Mouse (Mus musculus) MEL (cell line): ENCODE measurements around the gene Nucb1. TPM values are rescaled to one million over a fixed set of nuclear protein-coding genes. Genes with fewer than 3 reads are reported as not detected.

Experiments used
- DNase-seq: peaks from one replicate; pipeline ENCODE4 v3.0.0; 2011; ENCODE audit warnings: low read depth, low spot score
- H3K27ac ChIP-seq: 2 replicates; pipeline ENCODE4 v1.5.1; 2012; ENCODE audit warnings: low read depth, mild to moderate bottlenecking, control low read depth, low read length, moderate library complexity; ENCODE audit not compliant: control insufficient read depth
- H3K27me3 ChIP-seq, 2 experiments: fragments of 150-350 bp in 1 of 2; sonication (generic) in 1 of 2; 2 replicates each; pipeline ENCODE4 v1.6.1; 2012; ENCODE audit warnings: low read length in 2 of 2, mild to moderate bottlenecking in 2 of 2, improper control_type of control experiment in 1 of 2, moderate library complexity in 1 of 2; ENCODE audit not compliant: insufficient read depth in 2 of 2, control insufficient read depth in 1 of 2
- H3K36me3 ChIP-seq, 2 experiments: 2 replicates each; pipeline ENCODE4 v1.6.1; 2012 to 2014; ENCODE audit warnings: low read length in 2 of 2, improper control_type of control experiment in 1 of 2, inconsistent platforms in 1 of 2, mild to moderate bottlenecking in 1 of 2; ENCODE audit not compliant: insufficient read depth in 2 of 2, control insufficient read depth in 1 of 2
- H3K4me1 ChIP-seq, 2 experiments: fragments of 150-350 bp in 1 of 2; sonication (generic) in 1 of 2; 2 replicates each; pipeline ENCODE4 v1.6.1; 2012; ENCODE audit warnings: low read length in 2 of 2, improper control_type of control experiment in 1 of 2, mild to moderate bottlenecking in 1 of 2; ENCODE audit not compliant: insufficient read depth in 2 of 2, control insufficient read depth in 1 of 2
- H3K4me3 ChIP-seq, 2 experiments: fragments of 150-350 bp in 1 of 2; sonication (generic) in 1 of 2; 2 replicates each; pipeline ENCODE4 v1.5.1; 2012; ENCODE audit warnings: low read depth in 2 of 2, low read length in 2 of 2, mild to moderate bottlenecking in 2 of 2, moderate library complexity in 2 of 2, control low read depth in 1 of 2, improper control_type of control experiment in 1 of 2; ENCODE audit not compliant: control insufficient read depth in 1 of 2, insufficient read depth in 1 of 2
- H3K79me2 ChIP-seq: 2 replicates; pipeline ENCODE4 v1.6.1; 2012; ENCODE audit warnings: mild to moderate bottlenecking, low read length, moderate library complexity; ENCODE audit not compliant: control insufficient read depth, poor library complexity, insufficient read depth
- H3K9ac ChIP-seq: 2 replicates; pipeline ENCODE4 v1.6.1; 2012; ENCODE audit warnings: low read depth, mild to moderate bottlenecking, control low read depth, low read length, moderate library complexity; ENCODE audit not compliant: control insufficient read depth, poor library complexity, severe bottlenecking
- H3K9me3 ChIP-seq: fragments of 150-350 bp; sonication (generic); replicated peaks from 2 replicates; pipeline ENCODE4 v1.6.1; 2012; ENCODE audit warnings: mild to moderate bottlenecking, low read length, improper control_type of control experiment, moderate library complexity; ENCODE audit not compliant: insufficient read depth
- BHLHE40 ChIP-seq: IDR thresholded peaks from 2 replicates; pipeline ENCODE4 v1.6.1; 2012; ENCODE audit warnings: low read depth, mild to moderate bottlenecking, inconsistent platforms, low read length, improper control_type of control experiment, borderline replicate concordance
- ETS1 ChIP-seq: IDR thresholded peaks from 2 replicates; pipeline ENCODE4 v1.6.1; 2012; ENCODE audit warnings: low read depth, mild to moderate bottlenecking, inconsistent platforms, low read length, improper control_type of control experiment, moderate library complexity
- GATA1 ChIP-seq: IDR thresholded peaks from 2 replicates; pipeline ENCODE4 v1.6.1; 2011; ENCODE audit warnings: low read depth, low read length, improper control_type of control experiment
- HCFC1 ChIP-seq: IDR thresholded peaks from 2 replicates; pipeline ENCODE4 v1.6.1; 2012; ENCODE audit warnings: low read depth, mild to moderate bottlenecking, inconsistent platforms, low read length, improper control_type of control experiment, moderate library complexity
- JUND ChIP-seq: IDR thresholded peaks from 2 replicates; pipeline ENCODE4 v1.6.1; 2011; ENCODE audit warnings: low read depth, mild to moderate bottlenecking, improper control_type of control experiment, low read length
- MAFK ChIP-seq: IDR thresholded peaks from 2 replicates; pipeline ENCODE4 v1.6.1; 2011; ENCODE audit warnings: low read depth, mild to moderate bottlenecking, low read length, improper control_type of control experiment, borderline replicate concordance
- MAX ChIP-seq: IDR thresholded peaks from 2 replicates; pipeline ENCODE4 v1.6.1; 2011; ENCODE audit warnings: low read length, improper control_type of control experiment
- MAZ ChIP-seq: IDR thresholded peaks from 2 replicates; pipeline ENCODE4 v1.6.1; 2012; ENCODE audit warnings: low read depth, mild to moderate bottlenecking, inconsistent platforms, low read length, improper control_type of control experiment
- MXI1 ChIP-seq: IDR thresholded peaks from 2 replicates; pipeline ENCODE4 v1.6.1; 2011; ENCODE audit warnings: mild to moderate bottlenecking, low read depth, low read length, improper control_type of control experiment
- MYC ChIP-seq: IDR thresholded peaks from 2 replicates; pipeline ENCODE4 v1.6.1; 2011; ENCODE audit warnings: low read depth, mild to moderate bottlenecking, low read length, improper control_type of control experiment, moderate library complexity
- NELFE ChIP-seq: IDR thresholded peaks from 2 replicates; pipeline ENCODE4 v1.6.1; 2011; ENCODE audit warnings: low read depth, low read length, improper control_type of control experiment
- NRF1 ChIP-seq: IDR thresholded peaks from 2 replicates; pipeline ENCODE4 v1.6.1; 2014; ENCODE audit warnings: low read depth, mild to moderate bottlenecking, inconsistent platforms, low read length, improper control_type of control experiment, moderate library complexity; ENCODE audit not compliant: poor library complexity, insufficient read depth, severe bottlenecking
- POLR2A ChIP-seq, 2 experiments: IDR thresholded peaks; 2 replicates each; pipeline ENCODE4 v1.6.1; 2011 to 2012; ENCODE audit warnings: low read length in 2 of 2, mild to moderate bottlenecking in 2 of 2, control low read depth in 1 of 2, improper control_type of control experiment in 1 of 2, low read depth in 1 of 2, moderate library complexity in 1 of 2; ENCODE audit not compliant: control insufficient read depth in 1 of 2, insufficient read depth in 1 of 2, poor library complexity in 1 of 2
- POLR2AphosphoS2 ChIP-seq: IDR thresholded peaks from 2 replicates; pipeline ENCODE4 v1.6.1; 2011; ENCODE audit warnings: low read length, improper control_type of control experiment
- SIN3A ChIP-seq: IDR thresholded peaks from 2 replicates; pipeline ENCODE4 v1.6.1; 2012; ENCODE audit warnings: low read length, improper control_type of control experiment, inconsistent platforms
- SMC3 ChIP-seq: IDR thresholded peaks from 2 replicates; pipeline ENCODE4 v1.6.1; 2011; ENCODE audit warnings: low read depth, low read length, improper control_type of control experiment
- TCF12 ChIP-seq: IDR thresholded peaks from 2 replicates; pipeline ENCODE4 v1.6.1; 2014; ENCODE audit warnings: low read depth, mild to moderate bottlenecking, inconsistent platforms, low read length, improper control_type of control experiment, moderate library complexity
- UBTF ChIP-seq: IDR thresholded peaks from 2 replicates; pipeline ENCODE4 v1.6.1; 2012; ENCODE audit warnings: low read depth, mild to moderate bottlenecking, inconsistent platforms, low read length, improper control_type of control experiment, moderate library complexity, borderline replicate concordance; ENCODE audit not compliant: insufficient read depth
- USF1 ChIP-seq: IDR thresholded peaks from 2 replicates; pipeline ENCODE4 v1.6.1; 2014; ENCODE audit warnings: low read depth, mild to moderate bottlenecking, inconsistent platforms, low read length, improper control_type of control experiment, moderate library complexity
- USF2 ChIP-seq, 2 experiments: IDR thresholded peaks; 2 replicates each; pipeline ENCODE4 v1.6.1; 2011 to 2012; ENCODE audit warnings: improper control_type of control experiment in 2 of 2, low read length in 2 of 2, borderline replicate concordance in 1 of 2, inconsistent platforms in 1 of 2, low read depth in 1 of 2, mild to moderate bottlenecking in 1 of 2; ENCODE audit not compliant: insufficient read depth in 1 of 2
- ZC3H11A ChIP-seq: IDR thresholded peaks from 2 replicates; pipeline ENCODE4 v1.6.1; 2012; ENCODE audit warnings: low read depth, mild to moderate bottlenecking, inconsistent platforms, low read length, improper control_type of control experiment
- ZMIZ1 ChIP-seq: IDR thresholded peaks from 2 replicates; pipeline ENCODE4 v1.6.1; 2012; ENCODE audit warnings: low read depth, mild to moderate bottlenecking, inconsistent platforms, low read length, improper control_type of control experiment, moderate library complexity
- ZNF384 ChIP-seq: IDR thresholded peaks from 2 replicates; pipeline ENCODE4 v1.6.1; 2012; ENCODE audit warnings: low read depth, mild to moderate bottlenecking, inconsistent platforms, low read length, improper control_type of control experiment
- polyA plus RNA-seq, 2 experiments: library from polyadenylated mRNA; stranded (reverse) in 1 of 2; unstranded in 1 of 2; fragments of >175 nt in 1 of 2; fragments of >200 nt in 1 of 2; gene quantifications; 2 replicates each; pipeline versions ENCODE4 v1.2.1 to v1.2.4; 2012; ENCODE audit warnings: low replicate concordance in 2 of 2, low read depth in 1 of 2; ENCODE audit not compliant: insufficient read length in 2 of 2, insufficient read depth in 1 of 2, missing spikeins in 1 of 2
- total RNA-seq: library from RNA; depleted of rRNA; stranded (reverse); fragments of 300-350 nt; gene quantifications from 2 replicates; pipeline ENCODE4 v1.2.3, GENCODE M21; 2012

The Nucb1 gene
- total and polyA plus RNA-seq, 3 experiments = 92.3 to 343 (median 196) TPM

DNA sequence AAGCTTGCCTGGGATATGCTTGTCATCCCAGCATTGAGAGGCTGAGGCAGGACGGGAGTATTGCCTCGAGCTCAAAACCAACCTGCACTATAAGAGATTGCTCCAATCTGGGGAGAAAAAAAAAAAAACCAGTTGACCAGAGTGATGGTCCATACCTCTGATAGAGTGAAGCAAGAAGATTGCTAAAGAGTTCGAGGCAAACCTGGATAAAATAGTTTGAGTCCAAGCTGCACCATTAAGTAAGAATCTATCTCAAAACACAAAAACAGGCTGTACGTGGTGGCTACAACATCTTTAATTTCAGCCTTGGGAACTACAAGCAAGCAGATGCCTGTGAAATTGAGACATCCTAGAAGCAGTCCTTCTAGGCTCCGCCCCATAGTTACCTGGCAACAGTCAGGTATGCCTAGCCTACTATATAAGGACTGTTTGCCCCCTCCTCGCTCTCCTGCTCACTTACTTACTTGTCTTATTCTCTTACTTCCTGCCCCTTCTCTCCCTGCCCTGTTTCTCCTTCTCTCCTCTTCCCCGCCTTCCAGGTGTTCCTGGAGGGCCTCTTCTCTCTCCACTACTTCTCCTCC is 43.0 kb downstream of the Nucb1 start:
- TF ChIP-seq POLR2AphosphoS2 (no peak), ZC3H11A (0 out of 2 replicates have a peak, but pooled peaks have one; percentile 7), MAFK (no peak), ZNF384 (peak; percentile 33; the same call in 1 of the 2 replicates)
- Histone ChIP-seq H3K4me3 (peak overlapping the region; percentile 80 to 87), H3K27ac (no peak overlapping the region), H3K9me3 (no peaks in the 10 kb centered on the region), H3K36me3 (peaks cover 2 to 13% of the 10 kb centered on the region in 2 experiments; a peak in 3 of 4 replicates), H3K27me3 (no peaks in the 10 kb centered on the region), H3K4me1 (peaks cover 2 to 30% of the 10 kb centered on the region in 2 experiments; a peak in 3 of 4 replicates), H3K79me2 (peaks cover 19% of the 10 kb centered on the region), H3K9ac (peak overlapping the region; percentile 42)
- DNase-seq = no peak

- Histone ChIP-seq H3K27ac (peak within 1 kb of the TSS; percentile 7), H3K4me1 (peaks cover 2 to 26% of the 10 kb centered on the region in 2 experiments), H3K9ac (peak within 1 kb of the TSS; percentile 83), H3K27me3 (no peaks in the 10 kb centered on the region), H3K36me3 (peaks cover 2 to 14% of the 10 kb centered on the region in 2 experiments; a peak in 3 of 4 replicates), H3K4me3 (peak within 1 kb of the TSS; percentile 80 to 87), H3K79me2 (peaks cover 19% of the 10 kb centered on the region), H3K9me3 (no peaks in the 10 kb centered on the region)
- DNase-seq = peak; percentile 96
- no peak for TF ChIP-seq ZC3H11A
- TF ChIP-seq NRF1 = peak; percentile 70
- TF ChIP-seq MAX = peak; percentile 98
- no peak for TF ChIP-seq GATA1
- TF ChIP-seq POLR2A (IDR thresholded peaks at IDR 0.05; ENCODE audit: control insufficient read depth in 1 of 2, insufficient read depth in 1 of 2, low read depth in 1 of 2, low read length in 2 of 2, poor library complexity in 1 of 2) = peak; percentile 70 to 77; a peak in 3 of 4 replicates
- peak; percentile 69; the same call in 1 of the 2 replicates for TF ChIP-seq MYC
- no peak for TF ChIP-seq UBTF
- TF ChIP-seq NELFE = peak; percentile 69
- peak; percentile 25; the same call in 1 of the 2 replicates for TF ChIP-seq MAZ
- no peak; the same call in 1 of the 2 replicates for TF ChIP-seq ZMIZ1
- TF ChIP-seq HCFC1 = peak; percentile 86
- 0 out of 2 replicates have a peak, but pooled peaks have one; percentile 6 for TF ChIP-seq TCF12
- no peak for TF ChIP-seq SMC3
- peak; percentile 99 for TF ChIP-seq USF1
- peak; percentile 95 for TF ChIP-seq BHLHE40
- no peak for TF ChIP-seq JUND
- peak; percentile 96 to 99 for TF ChIP-seq USF2 (IDR thresholded peaks at IDR 0.05; ENCODE audit: borderline replicate concordance in 1 of 2, insufficient read depth in 1 of 2, low read depth in 1 of 2, low read length in 2 of 2)
- TF ChIP-seq ETS1 = peak; percentile 56; the same call in 1 of the 2 replicates
- peak; percentile 96 for TF ChIP-seq SIN3A
- TF ChIP-seq MXI1 = peak; percentile 96
These were observed 43.7 kb downstream of the Nucb1 start, which contains the start of gene Bax for GRCm38 (mm10) chr7:45466283-45467089. Bax (minus strand) TSS chr7:45466898.
